ENCODE assay signal across 8 mouse cellular contexts in genomic region chr14:31337947-31338346, GRCm38 (mm10). TPM values are rescaled to one million over a fixed set of nuclear protein-coding genes. Genes with fewer than 3 reads are reported as not detected.
DNase-seq lines count a peak whose midpoint lies in the region; ATAC-seq and TF ChIP-seq lines count a peak whose summit lies in the region.

No protein-coding gene starts in this region.

- H3K4me1 ChIP-seq in lung, embryonic 14.5 days (ENCODE audit: insufficient read depth), result 0 out of 2 replicates have a peak, but pooled peaks cover 10% of the 10 kb centered on the region
- peaks cover 2% of the 10 kb centered on the region; the same call in 1 of the 2 replicates for H3K4me1 ChIP-seq in forebrain, embryonic 11.5 days (replicated peaks; ENCODE audit: control insufficient read depth, insufficient read depth, low read length)
- H3K4me1 ChIP-seq in limb, embryonic 12.5 days (replicated peaks), result peaks cover 11% of the 10 kb centered on the region
- H3K4me1 ChIP-seq in neural tube, embryonic 15.5 days, result peaks cover 27% of the 10 kb centered on the region

- no peak for TF ChIP-seq CTCF in lung, embryonic 14.5 days (IDR thresholded peaks at IDR 0.05; ENCODE audit: low read depth)

- H3K4me3 ChIP-seq in lung, embryonic 14.5 days (ENCODE audit: low read depth, low read length), result peak overlapping the region; percentile 90
- peak overlapping the region; percentile 80; the same call in 1 of the 2 replicates for H3K4me3 ChIP-seq in forebrain, embryonic 11.5 days (ENCODE audit: low read depth, low read length)
- H3K4me3 ChIP-seq in limb, embryonic 12.5 days (replicated peaks), result peak overlapping the region; percentile 84
- H3K4me3 ChIP-seq in neural tube, embryonic 15.5 days (replicated peaks), result peak overlapping the region; percentile 94

- H3K27ac ChIP-seq in lung, embryonic 14.5 days (ENCODE audit: low read depth), result no peak overlapping the region
- no peak overlapping the region for H3K27ac ChIP-seq in forebrain, embryonic 11.5 days (ENCODE audit: low read depth, low read length)
- no peak overlapping the region for H3K27ac ChIP-seq in limb, embryonic 12.5 days
- no peak overlapping the region for H3K27ac ChIP-seq in neural tube, embryonic 15.5 days (replicated peaks)

- H3K4me2 ChIP-seq in lung, embryonic 14.5 days, result peak overlapping the region; percentile 72
- peak overlapping the region; percentile 67 for H3K4me2 ChIP-seq in forebrain, embryonic 11.5 days (ENCODE audit: low read depth, low read length, severe bottlenecking)
- peak overlapping the region; percentile 75 for H3K4me2 ChIP-seq in limb, embryonic 12.5 days
- peak overlapping the region; percentile 59 for H3K4me2 ChIP-seq in neural tube, embryonic 15.5 days

- peak overlapping the region; percentile 89 for H3K9ac ChIP-seq in lung, embryonic 14.5 days
- peak overlapping the region; percentile 74 for H3K9ac ChIP-seq in forebrain, embryonic 11.5 days (ENCODE audit: low read length)
- no peak overlapping the region for H3K9ac ChIP-seq in limb, embryonic 12.5 days (replicated peaks)
- no peak overlapping the region; the same call in 1 of the 2 replicates for H3K9ac ChIP-seq in neural tube, embryonic 15.5 days (replicated peaks)

- no peak for DNase-seq in lung, embryonic 14.5 days
- no peak for DNase-seq in lung, adult 18-20 months
- DNase-seq in forebrain, embryonic 11.5 days (ENCODE audit: low spot score), result no peak
- no peak for DNase-seq in urinary bladder, postnatal 14 days (ENCODE audit: low spot score)
- no peak for DNase-seq in ovary, postnatal 36 days (ENCODE audit: low spot score)

- no peaks in the 10 kb centered on the region for H3K9me3 ChIP-seq in lung, embryonic 14.5 days (ENCODE audit: low read depth, low read length)
- no peaks in the 10 kb centered on the region for H3K9me3 ChIP-seq in forebrain, embryonic 11.5 days (ENCODE audit: control insufficient read depth, low read length)
- no peaks in the 10 kb centered on the region for H3K9me3 ChIP-seq in limb, embryonic 12.5 days
- no peaks in the 10 kb centered on the region for H3K9me3 ChIP-seq in neural tube, embryonic 15.5 days (replicated peaks)

- peaks cover 14% of the 10 kb centered on the region for H3K36me3 ChIP-seq in lung, embryonic 14.5 days (ENCODE audit: insufficient read depth)
- H3K36me3 ChIP-seq in forebrain, embryonic 11.5 days (ENCODE audit: control insufficient read depth, insufficient read depth, low read length), result no peaks in the 10 kb centered on the region
- peaks cover 15% of the 10 kb centered on the region; the same call in 1 of the 2 replicates for H3K36me3 ChIP-seq in limb, embryonic 12.5 days
- peaks cover 6% of the 10 kb centered on the region for H3K36me3 ChIP-seq in neural tube, embryonic 15.5 days

- no peaks in the 10 kb centered on the region for H3K27me3 ChIP-seq in lung, embryonic 14.5 days (ENCODE audit: insufficient read depth, low read length)
- H3K27me3 ChIP-seq in forebrain, embryonic 11.5 days (ENCODE audit: control insufficient read depth, insufficient read depth, low read length), result no peaks in the 10 kb centered on the region
- no peaks in the 10 kb centered on the region for H3K27me3 ChIP-seq in limb, embryonic 12.5 days
- H3K27me3 ChIP-seq in neural tube, embryonic 15.5 days (replicated peaks), result no peaks in the 10 kb centered on the region

- ATAC-seq in lung, embryonic 14.5 days (ENCODE audit: insufficient read depth), result no peak
- ATAC-seq in forebrain, embryonic 11.5 days (replicated peaks; ENCODE audit: low FRiP score), result no peak
- ATAC-seq in limb, embryonic 12.5 days (ENCODE audit: insufficient number of reproducible peaks, insufficient read depth, low FRiP score, low TSS enrichment, low read depth), result no peak
- no peak for ATAC-seq in neural tube, embryonic 15.5 days (ENCODE audit: low FRiP score)
- ATAC-seq in activated CD4-positive, CD25-positive, alpha-beta regulatory T cell, adult 4 months, result no peak

RNA-seq across cellular contexts. Expression of gene Capn7, which starts 1.5 kb away (rescaled TPM):
- 37.4 and 38.3 TPM in 2 replicates for polyA plus RNA-seq in lung, embryonic 14.5 days (2014; fragmentation: Nextera tagmentation; extraction: Ambion mirVana)
- 36.2 and 41.2 TPM in 2 replicates for polyA plus RNA-seq in forebrain, embryonic 11.5 days (2014; fragmentation: Nextera tagmentation; extraction: Ambion mirVana)
- 38.9 and 41.0 TPM in 2 replicates for polyA plus RNA-seq in limb, embryonic 12.5 days (2016; fragmentation: Nextera tagmentation; extraction: Ambion mirVana)
- polyA plus RNA-seq in neural tube, embryonic 15.5 days (2015; fragmentation: Nextera tagmentation; extraction: Ambion mirVana), result 74.4 and 77.2 TPM in 2 replicates
- polyA plus RNA-seq in activated CD4-positive, CD25-positive, alpha-beta regulatory T cell, adult 4 months (2017; shearing (Covaris generic)), result 10 to 100 TPM; 18.1 to 18.6 TPM

RNA-seq across cellular contexts. Expression of gene Dnah1, which starts 14.3 kb away (rescaled TPM):
- polyA plus RNA-seq in lung, embryonic 14.5 days (2014; fragmentation: Nextera tagmentation; extraction: Ambion mirVana), result 4.1 and 4.6 TPM in 2 replicates
- 7.6 and 8.8 TPM in 2 replicates for polyA plus RNA-seq in forebrain, embryonic 11.5 days (2014; fragmentation: Nextera tagmentation; extraction: Ambion mirVana)
- polyA plus RNA-seq in limb, embryonic 12.5 days (2016; fragmentation: Nextera tagmentation; extraction: Ambion mirVana), result 7.7 and 9.1 TPM in 2 replicates
- polyA plus RNA-seq in neural tube, embryonic 15.5 days (2015; fragmentation: Nextera tagmentation; extraction: Ambion mirVana), result 3.0 and 3.3 TPM in 2 replicates
- polyA plus RNA-seq in activated CD4-positive, CD25-positive, alpha-beta regulatory T cell, adult 4 months (2017; shearing (Covaris generic)), result under 1 TPM in 1 of 2 experiments, not detected in 1; 0.04 TPM

Comparison
In these comparisons a context has a peak if more than half of its experiments do, and no peak if none do; other contexts are left out.
1. H3K9ac ChIP-seq: peak in lung, embryonic 14.5 days (single experiment) and forebrain, embryonic 11.5 days (single experiment); none in limb, embryonic 12.5 days (single experiment) and neural tube, embryonic 15.5 days (single experiment).
2. Peak in every context shown above with its lines, with median percentiles within 50 percentile points of each other: H3K4me2 ChIP-seq and H3K4me3 ChIP-seq.